Mouse (Mus musculus): ENCODE results near the gene Gtf2ird2.

Gene Gtf2ird2

GRCm38 (mm10) chr5:134183880-134184808, at the start of gene Gtf2ird2:
Gtf2ird2 (plus strand) TSS chr5:134184019.
- peak; percentile 100 for DNase-seq (ENCODE audit: low read depth, low spot score)
- Histone ChIP-seq H3K36me3 (ENCODE audit: control insufficient read depth, insufficient read depth, low read length, poor library complexity, severe bottlenecking) (no peaks in the 10 kb centered on the region), H3K27me3 (ENCODE audit: control insufficient read depth, insufficient read depth, low read length, poor library complexity, severe bottlenecking) (no peaks in the 10 kb centered on the region)

- Histone ChIP-seq H3K27me3 (ENCODE audit: control insufficient read depth, insufficient read depth, low read length, poor library complexity, severe bottlenecking) (no peaks in the 10 kb centered on the region), H3K36me3 (ENCODE audit: control insufficient read depth, insufficient read depth, low read length, poor library complexity, severe bottlenecking) (no peaks in the 10 kb centered on the region; the same call in 1 of the 2 replicates)
- DNase-seq (ENCODE audit: low read depth, low spot score) = no peak
These were observed 47.8 kb upstream of the Gtf2ird2 start for GRCm38 (mm10) chr5:134136022-134136421.

- no peak for DNase-seq (ENCODE audit: low read depth, low spot score)
- Histone ChIP-seq H3K36me3 (ENCODE audit: control insufficient read depth, insufficient read depth, low read length, poor library complexity, severe bottlenecking) (no peaks in the 10 kb centered on the region; the same call in 1 of the 2 replicates), H3K27me3 (ENCODE audit: control insufficient read depth, insufficient read depth, low read length, poor library complexity, severe bottlenecking) (no peaks in the 10 kb centered on the region)
These were observed 45.9 kb upstream of the Gtf2ird2 start for GRCm38 (mm10) chr5:134137933-134138332.

DNA sequence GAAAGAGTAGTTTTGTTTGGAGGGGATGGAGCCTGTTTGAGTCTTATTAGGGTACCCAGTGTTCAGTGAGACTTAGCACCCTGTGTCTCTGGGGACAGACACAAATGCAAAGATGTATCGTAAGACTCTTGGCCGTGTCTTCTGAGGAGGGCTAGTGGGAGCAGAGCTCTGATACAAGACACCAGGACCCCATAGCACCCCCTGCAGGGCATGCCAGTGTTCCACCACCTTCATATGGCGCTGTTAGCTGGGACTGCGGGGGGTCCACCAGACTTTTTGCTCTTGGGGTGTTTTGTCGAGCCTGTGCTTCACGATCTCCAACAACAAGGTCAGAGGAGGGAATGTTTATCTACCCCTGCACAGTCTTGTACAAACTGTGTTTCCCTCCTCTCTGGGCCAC, 44.4 kb upstream of the Gtf2ird2 start:
- H3K27me3 ChIP-seq (ENCODE audit: control insufficient read depth, insufficient read depth, low read length, poor library complexity, severe bottlenecking) = no peaks in the 10 kb centered on the region
- no peaks in the 10 kb centered on the region; the same call in 1 of the 2 replicates for H3K36me3 ChIP-seq (ENCODE audit: control insufficient read depth, insufficient read depth, low read length, poor library complexity, severe bottlenecking)
- no peak for DNase-seq (ENCODE audit: low read depth, low spot score)

DNA sequence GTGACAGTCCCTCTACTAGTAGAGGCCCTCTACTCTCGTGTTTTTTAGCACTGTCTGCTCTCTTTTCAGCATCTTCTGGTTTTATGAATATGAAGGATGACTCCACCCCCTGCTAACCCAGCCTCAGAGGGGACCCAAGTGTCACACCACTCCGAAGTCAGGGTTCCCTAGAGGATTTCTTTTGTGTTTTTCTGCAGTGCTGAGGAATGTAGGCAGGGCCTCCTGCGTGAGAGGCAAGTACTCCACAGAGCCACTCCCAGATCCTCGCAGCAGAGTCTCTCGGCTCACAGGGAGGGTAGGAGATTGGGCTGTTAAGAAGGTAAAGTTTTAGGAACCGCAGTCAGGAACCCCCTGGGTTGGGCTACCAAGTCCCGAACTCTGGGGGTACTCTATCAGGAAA, 42.6 kb upstream of the Gtf2ird2 start:
- no peaks in the 10 kb centered on the region for H3K36me3 ChIP-seq (ENCODE audit: control insufficient read depth, insufficient read depth, low read length, poor library complexity, severe bottlenecking)
- DNase-seq (ENCODE audit: low read depth, low spot score) = no peak
- no peaks in the 10 kb centered on the region for H3K27me3 ChIP-seq (ENCODE audit: control insufficient read depth, insufficient read depth, low read length, poor library complexity, severe bottlenecking)

GRCm38 (mm10) chr5:134142381-134142780, 41.4 kb upstream of the Gtf2ird2 start:
- Histone ChIP-seq H3K36me3 (ENCODE audit: control insufficient read depth, insufficient read depth, low read length, poor library complexity, severe bottlenecking) (no peaks in the 10 kb centered on the region), H3K27me3 (ENCODE audit: control insufficient read depth, insufficient read depth, low read length, poor library complexity, severe bottlenecking) (no peaks in the 10 kb centered on the region)
- no peak for DNase-seq (ENCODE audit: low read depth, low spot score)

DNA sequence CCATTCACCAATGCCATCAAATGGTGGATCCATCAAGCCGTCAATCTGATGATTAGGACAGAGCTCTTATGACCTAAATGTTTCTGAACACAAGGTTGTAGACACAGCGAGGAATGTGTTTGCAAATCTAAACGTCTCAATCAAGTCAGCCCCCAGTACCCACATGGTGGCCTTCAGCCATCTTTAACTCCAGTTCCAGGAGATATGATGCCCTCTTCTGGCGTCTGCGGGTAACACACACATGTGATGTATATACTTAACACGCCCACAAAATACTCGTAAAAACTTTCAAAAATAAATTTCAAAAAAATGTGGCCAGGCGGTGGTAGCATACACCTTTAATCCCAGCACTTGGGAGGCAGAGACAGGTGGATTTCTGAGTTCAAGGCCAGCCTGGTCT, 38.8 kb upstream of the Gtf2ird2 start:
- no peak for DNase-seq (ENCODE audit: low read depth, low spot score)
- Histone ChIP-seq H3K36me3 (ENCODE audit: control insufficient read depth, insufficient read depth, low read length, poor library complexity, severe bottlenecking) (no peaks in the 10 kb centered on the region), H3K27me3 (ENCODE audit: control insufficient read depth, insufficient read depth, low read length, poor library complexity, severe bottlenecking) (no peaks in the 10 kb centered on the region)

DNA sequence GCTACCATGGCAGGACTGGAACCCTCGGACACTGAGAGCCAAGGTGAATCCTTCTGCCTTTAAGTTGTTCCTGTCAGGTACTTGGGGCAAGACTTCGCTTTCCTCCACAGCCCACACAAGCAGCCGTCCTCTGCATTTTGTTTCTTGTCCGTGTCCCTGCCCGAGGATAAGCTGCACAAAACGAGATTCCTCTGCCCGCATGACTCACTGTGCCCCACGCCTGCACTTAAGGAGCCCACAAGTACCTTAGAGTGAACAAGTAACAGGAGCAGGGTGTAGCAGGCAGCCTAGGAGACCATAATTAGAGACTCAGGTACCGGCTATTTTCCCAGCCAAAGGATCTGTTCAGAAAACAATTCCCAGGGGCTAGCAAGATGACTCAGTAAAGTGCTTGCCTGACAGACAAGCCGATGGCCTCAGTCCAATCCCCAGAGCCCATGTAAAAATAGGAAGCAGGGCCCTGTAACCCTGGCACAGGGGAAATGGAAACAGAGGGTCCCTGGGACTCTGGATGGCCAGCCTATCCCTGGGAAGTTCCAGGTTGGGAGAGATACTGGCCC, 36.5 kb upstream of the Gtf2ird2 start:
- Histone ChIP-seq H3K27me3 (ENCODE audit: control insufficient read depth, insufficient read depth, low read length, poor library complexity, severe bottlenecking) (no peaks in the 10 kb centered on the region), H3K36me3 (ENCODE audit: control insufficient read depth, insufficient read depth, low read length, poor library complexity, severe bottlenecking) (no peaks in the 10 kb centered on the region; the same call in 1 of the 2 replicates)
- DNase-seq (ENCODE audit: low read depth, low spot score) = no peak

- Histone ChIP-seq H3K36me3 (ENCODE audit: control insufficient read depth, insufficient read depth, low read length, poor library complexity, severe bottlenecking) (peaks cover 2% of the 10 kb centered on the region; the same call in 1 of the 2 replicates), H3K27me3 (ENCODE audit: control insufficient read depth, insufficient read depth, low read length, poor library complexity, severe bottlenecking) (no peaks in the 10 kb centered on the region)
- DNase-seq (ENCODE audit: low read depth, low spot score) = no peak
These were observed 35.7 kb upstream of the Gtf2ird2 start for GRCm38 (mm10) chr5:134148153-134148552.

- Histone ChIP-seq H3K36me3 (ENCODE audit: control insufficient read depth, insufficient read depth, low read length, poor library complexity, severe bottlenecking) (peaks cover 16% of the 10 kb centered on the region), H3K27me3 (ENCODE audit: control insufficient read depth, insufficient read depth, low read length, poor library complexity, severe bottlenecking) (no peaks in the 10 kb centered on the region)
- DNase-seq (ENCODE audit: low read depth, low spot score) = no peak
These were observed 31.9 kb upstream of the Gtf2ird2 start for GRCm38 (mm10) chr5:134151895-134152294.

DNA sequence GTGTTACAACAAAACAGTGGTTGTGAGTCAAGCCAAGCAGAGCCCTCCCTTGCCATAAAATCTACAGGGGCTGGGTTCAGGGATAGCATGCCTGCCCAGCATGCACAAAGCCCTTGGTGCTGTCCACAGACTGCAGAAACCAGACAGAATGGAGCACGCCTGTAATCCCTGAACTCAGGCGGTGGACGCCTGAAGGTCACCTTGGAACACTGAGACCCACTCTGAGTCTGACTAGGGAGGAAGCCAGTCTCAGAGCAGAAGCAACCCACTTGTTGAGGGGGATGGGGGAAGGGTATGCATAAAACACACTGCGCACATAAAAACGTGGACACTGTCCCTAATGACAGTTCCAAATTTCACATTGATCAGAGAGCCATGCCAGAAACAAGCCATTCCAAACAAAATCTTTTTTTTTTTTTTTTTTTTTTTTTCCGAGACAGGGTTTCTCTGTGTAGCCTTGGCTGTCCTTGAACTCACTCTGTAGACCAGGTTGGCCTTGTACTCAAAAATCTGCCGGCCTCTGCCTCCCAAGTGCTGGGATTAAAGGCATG, 27.8 kb upstream of the Gtf2ird2 start:
- Histone ChIP-seq H3K27me3 (ENCODE audit: control insufficient read depth, insufficient read depth, low read length, poor library complexity, severe bottlenecking) (no peaks in the 10 kb centered on the region), H3K36me3 (ENCODE audit: control insufficient read depth, insufficient read depth, low read length, poor library complexity, severe bottlenecking) (peaks cover 22% of the 10 kb centered on the region)
- DNase-seq (ENCODE audit: low read depth, low spot score) = no peak

GRCm38 (mm10) chr5:134164688-134165087, 19.1 kb upstream of the Gtf2ird2 start:
- DNase-seq (ENCODE audit: low read depth, low spot score) = no peak
- no peaks in the 10 kb centered on the region for H3K27me3 ChIP-seq (ENCODE audit: control insufficient read depth, insufficient read depth, low read length, poor library complexity, severe bottlenecking)
- H3K36me3 ChIP-seq (ENCODE audit: control insufficient read depth, insufficient read depth, low read length, poor library complexity, severe bottlenecking) = peaks cover 9% of the 10 kb centered on the region

GRCm38 (mm10) chr5:134166642-134167041, 17.2 kb upstream of the Gtf2ird2 start:
- no peak for DNase-seq (ENCODE audit: low read depth, low spot score)

GRCm38 (mm10) chr5:134168033-134168432, 15.8 kb upstream of the Gtf2ird2 start:
- no peak for DNase-seq (ENCODE audit: low read depth, low spot score)

More at GRCm38 (mm10) chr5:134166642-134167041, 17.2 kb upstream of the Gtf2ird2 start:
- H3K27me3 ChIP-seq (ENCODE audit: control insufficient read depth, insufficient read depth, low read length, poor library complexity, severe bottlenecking) = no peaks in the 10 kb centered on the region
- H3K36me3 ChIP-seq (ENCODE audit: control insufficient read depth, insufficient read depth, low read length, poor library complexity, severe bottlenecking) = peaks cover 15% of the 10 kb centered on the region

DNA sequence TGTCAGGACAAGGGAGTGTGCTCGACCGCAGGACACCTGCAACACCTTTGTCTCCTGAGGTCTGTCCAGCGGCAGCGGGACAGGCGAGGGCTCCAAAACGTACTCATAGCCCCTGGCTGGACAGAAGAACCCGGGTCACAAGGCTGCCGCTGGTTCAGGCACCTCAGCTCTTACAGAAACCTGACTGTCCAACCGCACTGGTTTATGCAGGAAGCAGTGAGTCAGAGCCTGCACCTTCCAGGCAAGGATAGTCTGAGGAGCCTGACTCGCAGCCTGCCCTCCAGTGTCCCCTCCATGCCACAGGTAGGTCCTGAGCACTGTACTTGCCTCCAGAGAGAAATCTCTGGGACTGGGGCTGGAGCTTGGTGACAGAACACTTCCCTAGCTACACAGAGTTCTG, 14.6 kb upstream of the Gtf2ird2 start:
- DNase-seq (ENCODE audit: low read depth, low spot score) = no peak
- Histone ChIP-seq H3K36me3 (ENCODE audit: control insufficient read depth, insufficient read depth, low read length, poor library complexity, severe bottlenecking) (peaks cover 11% of the 10 kb centered on the region), H3K27me3 (ENCODE audit: control insufficient read depth, insufficient read depth, low read length, poor library complexity, severe bottlenecking) (no peaks in the 10 kb centered on the region)

More at GRCm38 (mm10) chr5:134168033-134168432, 15.8 kb upstream of the Gtf2ird2 start:
- H3K27me3 ChIP-seq (ENCODE audit: control insufficient read depth, insufficient read depth, low read length, poor library complexity, severe bottlenecking) = no peaks in the 10 kb centered on the region
- peaks cover 15% of the 10 kb centered on the region for H3K36me3 ChIP-seq (ENCODE audit: control insufficient read depth, insufficient read depth, low read length, poor library complexity, severe bottlenecking)
